Mouse (Mus musculus) G1E (cell line): ENCODE measurements at regions not wholly inside any gene's neighbourhood (a gene's known extent, or its start where the extent isn't known, plus 50 kb on each side); places are given as distances from the start of the nearest gene placed in this dataset.

Experiments
- CTCF ChIP-seq: IDR thresholded peaks from 2 replicates; pipeline ENCODE4 v1.5.1; 2012; ENCODE audit warnings: low read depth, low read length, inconsistent platforms, mixed read lengths
- GATA1 ChIP-seq: IDR thresholded peaks from 2 replicates; pipeline ENCODE4 v1.6.1; 2012; ENCODE audit warnings: borderline replicate concordance, low read length, inconsistent platforms, mixed read lengths
- GATA2 ChIP-seq: IDR thresholded peaks from 2 replicates; pipeline ENCODE4 v1.6.1; 2012; ENCODE audit warnings: low read depth, low read length, inconsistent platforms, borderline replicate concordance
- POLR2AphosphoS5 ChIP-seq: IDR thresholded peaks from 2 replicates; pipeline ENCODE4 v1.6.1; 2012; ENCODE audit warnings: low read depth, low read length, inconsistent platforms; ENCODE audit not compliant: insufficient replicate concordance
- TAL1 ChIP-seq: conservative IDR thresholded peaks from 2 replicates; pipeline ENCODE4 v1.6.1; 2012; ENCODE audit warnings: low read depth, low read length, inconsistent platforms, mixed read lengths

DNA sequence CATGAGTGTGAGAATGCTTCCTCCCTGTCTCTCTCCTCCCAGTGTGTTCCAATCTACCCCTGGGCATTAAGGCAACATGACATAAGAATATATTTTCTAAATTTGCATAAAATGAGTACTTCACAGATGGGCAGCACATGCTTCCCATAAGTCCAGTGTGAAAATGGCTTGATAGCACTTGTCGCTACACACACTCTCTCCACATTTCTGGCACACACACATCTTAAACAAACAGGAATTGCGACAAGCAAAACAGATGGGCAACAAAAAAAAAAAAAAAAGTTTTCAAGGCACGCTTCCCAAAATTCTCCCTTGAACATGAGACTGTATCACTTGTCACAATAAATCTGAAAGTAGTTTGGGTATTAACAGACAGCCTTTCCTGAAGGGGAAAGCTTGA is 85.8 kb upstream of the Cypt12 start:
- TF ChIP-seq CTCF (no peak), TAL1 (no peak), GATA1 (no peak), GATA2 (no peak), POLR2AphosphoS5 (no peak)
